ENCODE assay signal across 8 mouse cellular contexts in the genomic region with DNA sequence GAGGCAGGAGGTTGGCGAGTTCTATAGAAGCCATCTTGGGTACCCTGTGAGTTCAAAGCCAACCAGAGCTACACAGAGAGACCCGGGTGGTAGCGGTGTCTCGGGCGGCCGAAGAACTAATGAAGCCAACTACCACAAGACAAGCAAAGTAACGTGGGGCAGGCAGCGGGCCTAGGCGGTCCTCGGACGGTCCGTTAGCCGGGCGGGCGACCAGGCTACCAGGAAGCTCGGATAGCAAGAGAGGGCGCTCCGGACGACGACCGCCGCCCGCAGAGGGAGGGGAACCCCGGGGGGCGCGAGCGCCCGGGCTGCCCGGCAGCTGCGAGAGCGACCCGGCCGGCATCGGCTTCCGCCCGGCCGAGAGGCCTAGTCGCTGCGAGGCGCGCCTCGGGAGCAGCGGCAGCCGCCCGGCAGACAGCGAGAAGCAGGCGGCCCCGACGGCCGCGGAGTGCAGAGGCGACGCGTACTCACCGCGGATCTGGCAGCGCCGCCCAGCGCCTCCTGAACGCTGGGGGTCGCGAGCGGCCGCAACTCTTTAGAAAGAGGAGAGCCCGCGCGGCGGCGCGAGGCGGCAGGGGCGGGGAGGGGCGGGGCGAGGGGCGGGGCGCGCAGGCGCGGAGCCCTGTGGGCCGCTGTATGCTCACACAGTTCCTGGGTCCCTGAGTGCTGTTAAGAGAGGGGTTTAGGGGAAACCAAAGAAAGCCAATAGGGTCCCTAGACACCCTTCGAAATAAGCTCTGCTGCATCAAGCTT. TPM values are rescaled to one million over a fixed set of nuclear protein-coding genes. Genes with fewer than 3 reads are reported as not detected.
A peak's percentile ranks its signal among the peaks of the same experiment; 100 is the strongest.
DNase-seq lines count a peak whose midpoint lies in the region; ATAC-seq lines count a peak whose summit lies in the region.

Uimc1 (minus strand) TSS at position 575 of the 753 bp plus-strand sequence.

- peak within 1 kb of the TSS; percentile 95 for H3K27ac ChIP-seq in intestine, embryonic 15.5 days
- H3K27ac ChIP-seq in limb, embryonic 12.5 days: peak within 1 kb of the TSS; percentile 95
- H3K27ac ChIP-seq in midbrain, embryonic 14.5 days (replicated peaks; ENCODE audit: low read depth, low read length): peak within 1 kb of the TSS; percentile 89

- H3K4me1 ChIP-seq in intestine, embryonic 15.5 days (replicated peaks): peaks cover 7% of the 10 kb centered on the region; the same call in 1 of the 2 replicates
- H3K4me1 ChIP-seq in limb, embryonic 12.5 days (replicated peaks): peaks cover 6% of the 10 kb centered on the region
- 0 out of 2 replicates have a peak, but pooled peaks cover 4% of the 10 kb centered on the region for H3K4me1 ChIP-seq in midbrain, embryonic 14.5 days (ENCODE audit: control insufficient read depth, insufficient read depth, low read length)

- intact Hi-C loops in gastrocnemius, postnatal 36 days (cut with DNase I): no loop called here

- peak within 1 kb of the TSS; percentile 93 for H3K9ac ChIP-seq in intestine, embryonic 15.5 days
- H3K9ac ChIP-seq in limb, embryonic 12.5 days (replicated peaks): peak within 1 kb of the TSS; percentile 90
- peak within 1 kb of the TSS; percentile 86 for H3K9ac ChIP-seq in midbrain, embryonic 14.5 days (replicated peaks; ENCODE audit: low read length)

- H3K27me3 ChIP-seq in intestine, embryonic 15.5 days (replicated peaks): no peaks in the 10 kb centered on the region
- no peaks in the 10 kb centered on the region for H3K27me3 ChIP-seq in limb, embryonic 12.5 days
- no peaks in the 10 kb centered on the region for H3K27me3 ChIP-seq in midbrain, embryonic 14.5 days (ENCODE audit: control insufficient read depth, insufficient read depth, low read length)

- H3K4me2 ChIP-seq in intestine, embryonic 15.5 days (replicated peaks): peak within 1 kb of the TSS; percentile 71
- H3K4me2 ChIP-seq in limb, embryonic 12.5 days: peak within 1 kb of the TSS; percentile 66
- H3K4me2 ChIP-seq in midbrain, embryonic 14.5 days (ENCODE audit: low read length): peak within 1 kb of the TSS; percentile 60

- peak within 1 kb of the TSS; percentile 94 for H3K4me3 ChIP-seq in intestine, embryonic 15.5 days (replicated peaks)
- peak within 1 kb of the TSS; percentile 79 for H3K4me3 ChIP-seq in limb, embryonic 12.5 days (replicated peaks)
- H3K4me3 ChIP-seq in midbrain, embryonic 14.5 days (replicated peaks; ENCODE audit: low read depth, low read length): peak within 1 kb of the TSS; percentile 85

- H3K36me3 ChIP-seq in intestine, embryonic 15.5 days: no peaks in the 10 kb centered on the region
- no peaks in the 10 kb centered on the region for H3K36me3 ChIP-seq in limb, embryonic 12.5 days
- H3K36me3 ChIP-seq in midbrain, embryonic 14.5 days (ENCODE audit: control insufficient read depth, insufficient read depth, low read length): no peaks in the 10 kb centered on the region

- H3K9me3 ChIP-seq in intestine, embryonic 15.5 days: no peaks in the 10 kb centered on the region
- 0 out of 2 replicates have a peak, but pooled peaks cover 5% of the 10 kb centered on the region for H3K9me3 ChIP-seq in limb, embryonic 12.5 days
- H3K9me3 ChIP-seq in midbrain, embryonic 14.5 days (ENCODE audit: control insufficient read depth, low read length): no peaks in the 10 kb centered on the region

- ATAC-seq in intestine, embryonic 15.5 days: peak; percentile 95
- ATAC-seq in limb, embryonic 12.5 days (ENCODE audit: insufficient number of reproducible peaks, insufficient read depth, low FRiP score, low TSS enrichment, low read depth): peak; percentile 87
- peak; percentile 89 for ATAC-seq in midbrain, embryonic 14.5 days (ENCODE audit: low FRiP score, low TSS enrichment)

- peak; percentile 83 for DNase-seq in 3134 (ENCODE audit: extremely low read depth, insufficient read length, low spot score)
- DNase-seq in adrenal gland, adult 8-10 months: peak; percentile 63
- peak; percentile 75 for DNase-seq in embryo, embryonic 11.5 days (ENCODE audit: low read depth, low spot score)
- DNase-seq in gastrocnemius, postnatal 36 days: peak; percentile 64 to 76
- peak; percentile 96 for DNase-seq in midbrain, embryonic 14.5 days
- peak; percentile 71 for DNase-seq in spleen, adult 12 weeks (ENCODE audit: low spot score)

- under 1% methylated on average over 79 of the region's 81 CpGs for WGBS in intestine, embryonic 15.5 days
- WGBS in limb, embryonic 12.5 days: under 1% methylated on average over 64 of the region's 81 CpGs
- WGBS in midbrain, embryonic 14.5 days: under 1% methylated on average over 76 of the region's 81 CpGs

RNA-seq across cellular contexts. Expression of gene Uimc1, which starts in this region (rescaled TPM):
- 10 to 100 TPM; 25.2 to 45.6 (median 30.6) TPM for total RNA-seq in adrenal gland, adult 8-10 months (2022)
- total RNA-seq in gastrocnemius, postnatal 36 days (2021): 10 to 100 TPM; 10.6 to 11.4 TPM
- polyA plus RNA-seq in intestine, embryonic 15.5 days (2015; fragmentation: Nextera tagmentation; extraction: Ambion mirVana): 19.7 and 21.8 TPM in 2 replicates
- 30.1 TPM in 2 replicates for polyA plus RNA-seq in limb, embryonic 12.5 days (2016; fragmentation: Nextera tagmentation; extraction: Ambion mirVana)
- 20.7 and 20.8 TPM in 2 replicates for polyA plus RNA-seq in midbrain, embryonic 14.5 days (2014; fragmentation: Nextera tagmentation; extraction: Ambion mirVana)

Comparison
In these comparisons a context has a peak if more than half of its experiments do, and no peak if none do; other contexts are left out.
1. Peak in every context shown above with its lines: DNase-seq, ATAC-seq, H3K4me3 ChIP-seq and H3K27ac ChIP-seq.